Mouse (Mus musculus): ENCODE data around the gene Dync1li2. TPM values are rescaled to one million over a fixed set of nuclear protein-coding genes. Genes with fewer than 3 reads are reported as not detected.

Dync1li2 gene
- polyA plus RNA-seq, 1 experiment = 45.0 TPM

DNA sequence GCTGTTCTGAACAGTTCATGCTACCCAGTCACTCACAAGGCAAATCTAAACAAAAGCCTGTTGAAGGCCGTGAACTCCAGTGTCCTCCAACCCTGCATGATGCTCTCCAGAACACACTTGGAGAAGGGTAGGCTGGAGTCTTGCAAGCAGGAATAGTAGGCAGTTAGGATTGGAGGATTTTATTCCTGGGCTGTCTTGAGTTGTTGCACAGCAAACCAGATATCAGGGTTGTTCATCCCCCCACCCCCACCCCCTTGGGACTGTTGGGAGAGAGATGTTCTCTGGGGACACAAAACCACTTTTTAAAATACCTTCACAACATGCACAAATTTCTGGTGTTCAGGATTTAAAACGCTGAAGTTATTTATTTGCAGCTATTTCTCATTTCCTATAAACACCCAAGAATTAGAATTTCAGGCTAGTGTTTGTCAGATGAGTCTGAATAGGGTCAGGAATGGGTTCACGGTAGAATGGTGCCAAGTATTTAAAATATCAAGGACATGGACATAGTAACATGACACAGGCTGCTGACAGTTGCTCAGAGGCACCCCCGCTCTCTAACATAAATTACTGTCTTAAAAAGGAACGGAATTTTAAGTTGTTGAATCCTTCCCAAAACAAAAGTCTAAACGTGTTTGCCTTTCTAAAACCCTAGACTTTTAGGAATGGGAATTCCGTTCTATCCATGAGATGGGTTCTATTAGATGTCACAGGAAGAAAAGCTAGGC, 29.9 kb downstream of the Dync1li2 start:
- H3K4me2 ChIP-seq (ENCODE audit: low read depth) = no peak overlapping the region
- no peak for TF ChIP-seq MYOD1 (IDR thresholded peaks at IDR 0.05; ENCODE audit: control insufficient read depth in 1 of 3, insufficient read length in 2 of 3, low read depth in 2 of 3)
- TF ChIP-seq REST (IDR thresholded peaks at IDR 0.05; ENCODE audit: insufficient read depth, insufficient read length) = no peak
- TF ChIP-seq E2F4 (IDR thresholded peaks at IDR 0.05; ENCODE audit: insufficient read depth) = no peak
- TF ChIP-seq CEBPB (IDR thresholded peaks at IDR 0.05; ENCODE audit: insufficient read depth, poor library complexity, severe bottlenecking) = no peak
- no peak for TF ChIP-seq POLR2AphosphoS2 (IDR thresholded peaks at IDR 0.05; ENCODE audit: insufficient read length, low read depth)
- no peak for TF ChIP-seq MAX (IDR thresholded peaks at IDR 0.05; ENCODE audit: low read depth)
- TF ChIP-seq MYOG (IDR thresholded peaks at IDR 0.05; ENCODE audit: control insufficient read depth in 1 of 3, insufficient read depth in 1 of 3, insufficient read length in 2 of 3, low read depth in 2 of 3) = no peak
- TF ChIP-seq TCF12 (IDR thresholded peaks at IDR 0.05; ENCODE audit: insufficient read depth, poor library complexity, severe bottlenecking) = no peak
- no peak for TF ChIP-seq SRF (IDR thresholded peaks at IDR 0.05; ENCODE audit: control insufficient read depth, insufficient read length, low read depth)
- TF ChIP-seq TCF3 (IDR thresholded peaks at IDR 0.05; ENCODE audit: insufficient read length, low read depth) = no peak
- TF ChIP-seq USF1 (IDR thresholded peaks at IDR 0.05; ENCODE audit: low read depth) = no peak
- no peak for TF ChIP-seq POLR2A (IDR thresholded peaks at IDR 0.05; ENCODE audit: insufficient read length, low read depth)

GRCm38 (mm10) chr8:104411972-104412371, 30.9 kb downstream of the Dync1li2 start:
- Histone ChIP-seq H3K79me2 (ENCODE audit: control insufficient read depth, insufficient read depth) (no peaks in the 10 kb centered on the region), H3K4me2 (ENCODE audit: low read depth) (no peak overlapping the region), H3K4me3 (no peak overlapping the region), H3ac (ENCODE audit: control insufficient read depth, insufficient read length) (no peak overlapping the region), H3K36me3 (ENCODE audit: control insufficient read depth, insufficient read depth) (no peaks in the 10 kb centered on the region), H3K27me3 (ENCODE audit: control insufficient read depth, insufficient read depth, insufficient read length) (no peaks in the 10 kb centered on the region)
- no peak for TF ChIP-seq POLR2A (IDR thresholded peaks at IDR 0.05; ENCODE audit: insufficient read length, low read depth)
- TF ChIP-seq MYOD1 (IDR thresholded peaks at IDR 0.05; ENCODE audit: control insufficient read depth in 1 of 3, insufficient read length in 2 of 3, low read depth in 2 of 3) = peak in 2 of 3 experiments; percentile 84 to 87
- TF ChIP-seq POLR2AphosphoS2 (IDR thresholded peaks at IDR 0.05; ENCODE audit: insufficient read length, low read depth) = peak; percentile 30
- no peak for TF ChIP-seq E2F4 (IDR thresholded peaks at IDR 0.05; ENCODE audit: insufficient read depth)
- peak; percentile 42 to 94 (median 80) for TF ChIP-seq MYOG (IDR thresholded peaks at IDR 0.05; ENCODE audit: control insufficient read depth in 1 of 3, insufficient read depth in 1 of 3, insufficient read length in 2 of 3, low read depth in 2 of 3)
- peak; percentile 39 for TF ChIP-seq TCF12 (IDR thresholded peaks at IDR 0.05; ENCODE audit: insufficient read depth, poor library complexity, severe bottlenecking)
- no peak for TF ChIP-seq USF1 (IDR thresholded peaks at IDR 0.05; ENCODE audit: low read depth)
- TF ChIP-seq REST (IDR thresholded peaks at IDR 0.05; ENCODE audit: insufficient read depth, insufficient read length) = no peak
- peak; percentile 44 for TF ChIP-seq TCF3 (IDR thresholded peaks at IDR 0.05; ENCODE audit: insufficient read length, low read depth)
- no peak for TF ChIP-seq MAX (IDR thresholded peaks at IDR 0.05; ENCODE audit: low read depth)
- no peak for TF ChIP-seq SRF (IDR thresholded peaks at IDR 0.05; ENCODE audit: control insufficient read depth, insufficient read length, low read depth)
- no peak for TF ChIP-seq CEBPB (IDR thresholded peaks at IDR 0.05; ENCODE audit: insufficient read depth, poor library complexity, severe bottlenecking)

More for the DNA sequence above, 29.9 kb downstream of the Dync1li2 start:
- no peaks in the 10 kb centered on the region for H3K27me3 ChIP-seq (ENCODE audit: control insufficient read depth, insufficient read depth, insufficient read length)
- H3K36me3 ChIP-seq (ENCODE audit: control insufficient read depth, insufficient read depth) = peaks cover 7% of the 10 kb centered on the region
- H3K79me2 ChIP-seq (ENCODE audit: control insufficient read depth, insufficient read depth) = no peaks in the 10 kb centered on the region
- no peak overlapping the region for H3K4me3 ChIP-seq
- no peak overlapping the region for H3ac ChIP-seq (ENCODE audit: control insufficient read depth, insufficient read length)

GRCm38 (mm10) chr8:104411468-104411867, 31.4 kb downstream of the Dync1li2 start:
- H3K4me3 ChIP-seq = no peak overlapping the region
- TF ChIP-seq E2F4 (IDR thresholded peaks at IDR 0.05; ENCODE audit: insufficient read depth) = no peak
- no peak for TF ChIP-seq CEBPB (IDR thresholded peaks at IDR 0.05; ENCODE audit: insufficient read depth, poor library complexity, severe bottlenecking)
- no peak for TF ChIP-seq MYOD1 (IDR thresholded peaks at IDR 0.05; ENCODE audit: control insufficient read depth in 1 of 3, insufficient read length in 2 of 3, low read depth in 2 of 3)
- no peak for TF ChIP-seq REST (IDR thresholded peaks at IDR 0.05; ENCODE audit: insufficient read depth, insufficient read length)
- TF ChIP-seq TCF12 (IDR thresholded peaks at IDR 0.05; ENCODE audit: insufficient read depth, poor library complexity, severe bottlenecking) = no peak
- TF ChIP-seq MYOG (IDR thresholded peaks at IDR 0.05; ENCODE audit: control insufficient read depth in 1 of 3, insufficient read depth in 1 of 3, insufficient read length in 2 of 3, low read depth in 2 of 3) = no peak
- TF ChIP-seq POLR2AphosphoS2 (IDR thresholded peaks at IDR 0.05; ENCODE audit: insufficient read length, low read depth) = no peak
- TF ChIP-seq POLR2A (IDR thresholded peaks at IDR 0.05; ENCODE audit: insufficient read length, low read depth) = no peak
- no peak for TF ChIP-seq MAX (IDR thresholded peaks at IDR 0.05; ENCODE audit: low read depth)
- TF ChIP-seq SRF (IDR thresholded peaks at IDR 0.05; ENCODE audit: control insufficient read depth, insufficient read length, low read depth) = no peak
- TF ChIP-seq TCF3 (IDR thresholded peaks at IDR 0.05; ENCODE audit: insufficient read length, low read depth) = no peak
- no peak for TF ChIP-seq USF1 (IDR thresholded peaks at IDR 0.05; ENCODE audit: low read depth)
- no peaks in the 10 kb centered on the region for H3K27me3 ChIP-seq (ENCODE audit: control insufficient read depth, insufficient read depth, insufficient read length)
- peak overlapping the region; percentile 52 for H3K4me2 ChIP-seq (ENCODE audit: low read depth)
- H3K36me3 ChIP-seq (ENCODE audit: control insufficient read depth, insufficient read depth) = no peaks in the 10 kb centered on the region
- H3ac ChIP-seq (ENCODE audit: control insufficient read depth, insufficient read length) = no peak overlapping the region
- H3K79me2 ChIP-seq (ENCODE audit: control insufficient read depth, insufficient read depth) = no peaks in the 10 kb centered on the region

GRCm38 (mm10) chr8:104410628-104411273, 32.1 kb downstream of the Dync1li2 start:
- Histone ChIP-seq H3K4me3 (no peak overlapping the region), H3ac (ENCODE audit: control insufficient read depth, insufficient read length) (no peak overlapping the region), H3K79me2 (ENCODE audit: control insufficient read depth, insufficient read depth) (no peaks in the 10 kb centered on the region), H3K4me2 (ENCODE audit: low read depth) (peak overlapping the region; percentile 52), H3K36me3 (ENCODE audit: control insufficient read depth, insufficient read depth) (no peaks in the 10 kb centered on the region), H3K27me3 (ENCODE audit: control insufficient read depth, insufficient read depth, insufficient read length) (no peaks in the 10 kb centered on the region)
- TF ChIP-seq CEBPB (IDR thresholded peaks at IDR 0.05; ENCODE audit: insufficient read depth, poor library complexity, severe bottlenecking) (no peak), POLR2AphosphoS2 (IDR thresholded peaks at IDR 0.05; ENCODE audit: insufficient read length, low read depth) (peak; percentile 23), MYOD1 (IDR thresholded peaks at IDR 0.05; ENCODE audit: control insufficient read depth in 1 of 3, insufficient read length in 2 of 3, low read depth in 2 of 3) (peak in 1 of 3 experiments; percentile 8), MAX (IDR thresholded peaks at IDR 0.05; ENCODE audit: low read depth) (no peak)

Measured in myocyte (in vitro differentiated cells).